Mouse (Mus musculus): Measurements from ENCODE around the gene Med28. TPM values are rescaled to one million over a fixed set of nuclear protein-coding genes. Genes with fewer than 3 reads are reported as not detected.

Med28 gene
- total and polyA plus RNA-seq, 3 experiments, result 177 to 195 TPM; not detected in 1

- H3K27ac ChIP-seq (ENCODE audit: control insufficient read depth, low read depth, low read length), result no peak overlapping the region
- H3K9me3 ChIP-seq (replicated peaks; ENCODE audit: insufficient read depth, low read length), result no peaks in the 10 kb centered on the region
- H3K4me3 ChIP-seq (ENCODE audit: control insufficient read depth in 1 of 2, insufficient read depth in 1 of 2, low read depth in 2 of 2, low read length in 2 of 2), result peak overlapping the region in 1 of 2 experiments; percentile 21; a peak in 1 of 4 replicates
- peaks cover 7 to 20% of the 10 kb centered on the region in 2 experiments for H3K4me1 ChIP-seq (ENCODE audit: control insufficient read depth in 1 of 2, insufficient read depth in 2 of 2, low read length in 2 of 2)
- H3K79me2 ChIP-seq (ENCODE audit: control insufficient read depth, insufficient read depth, low read length, poor library complexity), result peaks cover 26% of the 10 kb centered on the region
- peaks cover 2 to 22% of the 10 kb centered on the region in 2 experiments; a peak in 3 of 4 replicates for H3K27me3 ChIP-seq (ENCODE audit: control insufficient read depth in 1 of 2, insufficient read depth in 2 of 2, low read length in 2 of 2)
- peaks cover 0 to 29% of the 10 kb centered on the region in 2 experiments; a peak in 2 of 4 replicates for H3K36me3 ChIP-seq (ENCODE audit: control insufficient read depth in 1 of 2, insufficient read depth in 2 of 2, low read length in 2 of 2)
- no peak for DNase-seq (ENCODE audit: low read depth, low spot score)
- no peak for TF ChIP-seq UBTF (IDR thresholded peaks at IDR 0.05; ENCODE audit: borderline replicate concordance, insufficient read depth, low read depth, low read length)
- TF ChIP-seq POLR2A (IDR thresholded peaks at IDR 0.05; ENCODE audit: control insufficient read depth in 1 of 2, insufficient read depth in 1 of 2, low read depth in 1 of 2, low read length in 2 of 2, poor library complexity in 1 of 2), result no peak
- no peak for TF ChIP-seq JUND (IDR thresholded peaks at IDR 0.05; ENCODE audit: low read depth, low read length)
- TF ChIP-seq ZKSCAN1 (IDR thresholded peaks at IDR 0.05; ENCODE audit: low read depth, low read length), result no peak
- TF ChIP-seq USF2 (IDR thresholded peaks at IDR 0.05; ENCODE audit: borderline replicate concordance in 1 of 2, insufficient read depth in 1 of 2, low read depth in 1 of 2, low read length in 2 of 2), result no peak
- no peak for TF ChIP-seq CHD1 (IDR thresholded peaks at IDR 0.05; ENCODE audit: low read depth, low read length)
- no peak for TF ChIP-seq E2F4 (IDR thresholded peaks at IDR 0.05; ENCODE audit: borderline replicate concordance, low read depth, low read length)
- TF ChIP-seq MAZ (IDR thresholded peaks at IDR 0.05; ENCODE audit: low read depth, low read length), result no peak
- no peak for TF ChIP-seq MEF2A (IDR thresholded peaks at IDR 0.05; ENCODE audit: extremely low read depth, insufficient replicate concordance, low read depth, low read length, poor library complexity, severe bottlenecking)
- TF ChIP-seq POLR2AphosphoS2 (IDR thresholded peaks at IDR 0.05; ENCODE audit: low read length), result no peak
- no peak for TF ChIP-seq RCOR1 (IDR thresholded peaks at IDR 0.05; ENCODE audit: low read depth, low read length)
- no peak for TF ChIP-seq MXI1 (IDR thresholded peaks at IDR 0.05; ENCODE audit: low read depth, low read length)
- TF ChIP-seq ZMIZ1 (IDR thresholded peaks at IDR 0.05; ENCODE audit: low read depth, low read length), result no peak
- no peak for TF ChIP-seq KAT2A (conservative IDR thresholded peaks at IDR 0.05; ENCODE audit: low read depth, low read length)
- TF ChIP-seq MYC (IDR thresholded peaks at IDR 0.05; ENCODE audit: low read depth, low read length), result no peak
- no peak for TF ChIP-seq ETS1 (IDR thresholded peaks at IDR 0.05; ENCODE audit: low read depth, low read length)
- H3K9ac ChIP-seq (ENCODE audit: control insufficient read depth, low read depth, low read length, poor library complexity, severe bottlenecking), result no peak overlapping the region
Measured at GRCm38 (mm10) chr5:45491776-45492175, 28.3 kb upstream of the Med28 start.

- H3K36me3 ChIP-seq (ENCODE audit: control insufficient read depth in 1 of 2, insufficient read depth in 2 of 2, low read length in 2 of 2), result peaks cover 0 to 29% of the 10 kb centered on the region in 2 experiments; a peak in 3 of 4 replicates
- no peaks in the 10 kb centered on the region for H3K9me3 ChIP-seq (replicated peaks; ENCODE audit: insufficient read depth, low read length)
- peak within 1 kb of the TSS; percentile 77 to 88 for H3K4me3 ChIP-seq (ENCODE audit: control insufficient read depth in 1 of 2, insufficient read depth in 1 of 2, low read depth in 2 of 2, low read length in 2 of 2)
- H3K27me3 ChIP-seq (ENCODE audit: control insufficient read depth in 1 of 2, insufficient read depth in 2 of 2, low read length in 2 of 2), result peaks cover 2 to 9% of the 10 kb centered on the region in 2 experiments; a peak in 3 of 4 replicates
- H3K9ac ChIP-seq (ENCODE audit: control insufficient read depth, low read depth, low read length, poor library complexity, severe bottlenecking), result peak within 1 kb of the TSS; percentile 78
- peak; percentile 99 for DNase-seq (ENCODE audit: low read depth, low spot score)
- H3K79me2 ChIP-seq (ENCODE audit: control insufficient read depth, insufficient read depth, low read length, poor library complexity), result peaks cover 26% of the 10 kb centered on the region
- peaks cover 7 to 20% of the 10 kb centered on the region in 2 experiments for H3K4me1 ChIP-seq (ENCODE audit: control insufficient read depth in 1 of 2, insufficient read depth in 2 of 2, low read length in 2 of 2)
- H3K27ac ChIP-seq (ENCODE audit: control insufficient read depth, low read depth, low read length), result peak within 1 kb of the TSS; percentile 14
- no peak for TF ChIP-seq RCOR1 (IDR thresholded peaks at IDR 0.05; ENCODE audit: low read depth, low read length)
- TF ChIP-seq POLR2AphosphoS2 (IDR thresholded peaks at IDR 0.05; ENCODE audit: low read length), result no peak
- TF ChIP-seq GATA1 (IDR thresholded peaks at IDR 0.05; ENCODE audit: low read depth, low read length), result no peak
- TF ChIP-seq MYB (IDR thresholded peaks at IDR 0.05; ENCODE audit: low read depth, low read length), result no peak
- no peak for TF ChIP-seq UBTF (IDR thresholded peaks at IDR 0.05; ENCODE audit: borderline replicate concordance, insufficient read depth, low read depth, low read length)
- no peak for TF ChIP-seq TCF12 (IDR thresholded peaks at IDR 0.05; ENCODE audit: low read depth, low read length)
- TF ChIP-seq ZKSCAN1 (IDR thresholded peaks at IDR 0.05; ENCODE audit: low read depth, low read length), result no peak
- no peak; the same call in 1 of the 2 replicates for TF ChIP-seq CHD2 (IDR thresholded peaks at IDR 0.05; ENCODE audit: low read length)
- TF ChIP-seq ELF1 (IDR thresholded peaks at IDR 0.05; ENCODE audit: low read depth, low read length), result no peak
- TF ChIP-seq POLR2A (IDR thresholded peaks at IDR 0.05; ENCODE audit: control insufficient read depth in 1 of 2, insufficient read depth in 1 of 2, low read depth in 1 of 2, low read length in 2 of 2, poor library complexity in 1 of 2), result peak; percentile 78 to 91; a peak in 3 of 4 replicates
- TF ChIP-seq RAD21 (IDR thresholded peaks at IDR 0.05; ENCODE audit: low read depth, low read length), result no peak
- TF ChIP-seq USF1 (IDR thresholded peaks at IDR 0.05; ENCODE audit: low read depth, low read length), result peak; percentile 92
- TF ChIP-seq GABPA (IDR thresholded peaks at IDR 0.05; ENCODE audit: low read depth, low read length), result no peak
- no peak for TF ChIP-seq MEF2A (IDR thresholded peaks at IDR 0.05; ENCODE audit: extremely low read depth, insufficient replicate concordance, low read depth, low read length, poor library complexity, severe bottlenecking)
- no peak for TF ChIP-seq ZMIZ1 (IDR thresholded peaks at IDR 0.05; ENCODE audit: low read depth, low read length)
- TF ChIP-seq NRF1 (IDR thresholded peaks at IDR 0.05; ENCODE audit: insufficient read depth, low read depth, low read length, poor library complexity, severe bottlenecking), result no peak
- TF ChIP-seq MXI1 (IDR thresholded peaks at IDR 0.05; ENCODE audit: low read depth, low read length), result peak; percentile 99
- 0 out of 4 replicates have a peak, but pooled peaks of 1 of the 2 experiments have one; percentile 4 for TF ChIP-seq EP300 (IDR thresholded peaks at IDR 0.05; ENCODE audit: low read depth in 1 of 2, low read length in 2 of 2)
Measured at GRCm38 (mm10) chr5:45493191-45494092, 26.6 kb upstream of the Med28 start, which contains the start of gene Lap3. Gene Lap3, plus strand, starts transcription at chr5:45493374.
